Mouse (Mus musculus) kidney, postnatal 36 days (tissue): ENCODE data around the gene Ttyh3.

Experiments
- DNase-seq, 2 experiments: peaks; one replicate each; pipeline ENCODE4 v3.0.0; 2021 to 2022; ENCODE audit warnings: mixed read lengths in 2 of 2

Gene Ttyh3

DNA sequence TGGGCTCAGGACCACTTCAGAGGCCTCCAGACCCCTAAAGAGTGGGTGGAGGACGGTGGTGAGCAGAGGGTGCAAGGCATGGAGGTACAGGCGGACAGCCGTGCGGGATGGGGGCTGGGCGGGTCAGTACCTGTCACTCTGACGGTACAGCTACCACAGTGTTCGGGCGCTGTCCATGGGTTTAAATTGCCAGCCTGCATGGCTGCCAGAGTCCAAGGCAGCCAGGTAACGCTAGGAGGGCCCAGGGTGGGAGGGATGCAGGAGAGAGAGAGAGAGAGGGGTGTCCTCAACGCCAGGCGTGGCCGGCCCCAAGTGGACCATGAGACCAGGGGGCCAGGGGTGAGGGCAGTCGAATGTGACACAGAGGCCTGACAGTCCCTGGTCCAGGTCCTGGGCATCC, 23.9 kb downstream of the Ttyh3 start:
- DNase-seq, result no peak

DNA sequence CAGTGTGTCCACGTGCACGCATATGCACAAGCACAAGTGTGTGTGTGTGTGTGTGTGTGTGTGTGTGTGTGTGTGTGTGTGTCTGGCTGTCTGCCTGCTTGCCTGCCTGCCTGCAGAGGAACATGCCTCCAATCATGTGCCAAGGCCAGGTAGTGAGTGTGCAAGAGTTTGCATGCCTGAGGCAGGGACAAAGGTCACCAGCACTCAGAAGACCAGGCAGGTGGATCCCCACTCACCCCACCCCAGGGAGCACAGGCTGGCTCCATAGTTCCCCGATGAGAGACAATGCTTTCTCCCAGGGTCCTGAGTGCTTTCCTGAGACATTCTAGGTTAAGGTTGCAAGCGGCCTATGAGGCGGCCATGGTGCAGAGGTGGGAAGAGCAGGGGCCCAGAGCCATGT, 24.6 kb downstream of the Ttyh3 start:
- no peak for DNase-seq

DNA sequence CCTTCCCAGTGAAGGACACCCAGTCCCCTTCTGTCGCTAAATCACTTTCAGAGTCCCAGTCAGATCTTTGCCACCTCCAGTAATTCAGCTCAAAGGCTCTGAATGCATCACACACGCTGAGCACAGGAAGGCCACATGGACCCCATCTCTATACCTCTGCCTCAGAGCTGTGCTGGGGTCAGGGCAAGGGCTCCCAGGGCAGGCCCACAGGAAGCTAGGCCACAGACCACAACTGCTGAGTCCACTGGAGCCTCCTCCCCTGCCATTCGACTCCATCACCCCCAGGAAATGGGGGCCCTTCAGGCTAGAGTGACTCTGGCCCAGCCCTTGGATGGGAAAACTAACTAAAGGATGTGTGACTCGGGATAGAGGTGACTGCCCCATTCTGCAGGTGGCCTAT, 25.0 kb downstream of the Ttyh3 start:
- DNase-seq, result no peak

DNA sequence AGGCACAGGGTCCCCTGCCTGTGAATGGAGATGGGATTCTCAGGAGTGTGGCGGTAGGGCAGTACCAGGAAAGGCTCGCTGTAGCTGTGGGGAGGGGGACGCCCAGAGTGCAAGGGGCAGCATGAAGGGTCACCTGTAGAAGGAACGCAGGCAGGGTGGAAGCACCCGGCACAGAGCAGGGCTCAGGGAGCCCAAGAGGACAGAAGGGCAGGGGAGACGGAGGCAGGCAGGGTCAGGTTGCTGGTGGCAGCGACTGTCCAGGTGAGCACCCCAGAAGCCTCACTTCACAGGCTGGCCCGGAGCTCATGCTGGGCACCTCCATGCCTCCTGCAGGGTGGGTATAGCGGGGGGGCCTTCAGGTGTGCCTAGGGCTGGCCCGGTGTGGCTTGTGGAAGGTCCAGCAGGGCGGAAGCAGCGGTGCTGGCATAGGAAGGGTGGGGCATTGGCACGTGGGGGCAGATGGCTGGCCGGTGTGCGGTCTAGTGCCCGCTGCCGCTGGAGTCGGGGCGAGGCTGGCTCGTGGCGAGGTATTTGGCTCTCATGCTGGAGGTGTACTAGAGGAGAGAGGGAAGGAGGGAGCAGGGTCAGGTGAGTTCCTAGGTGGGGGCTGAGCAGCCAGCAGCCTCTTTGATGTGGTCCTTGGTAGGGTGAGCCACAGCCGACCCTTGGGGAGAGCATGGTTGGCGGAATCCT, 25.7 kb downstream of the Ttyh3 start:
- DNase-seq, result no peak

DNA sequence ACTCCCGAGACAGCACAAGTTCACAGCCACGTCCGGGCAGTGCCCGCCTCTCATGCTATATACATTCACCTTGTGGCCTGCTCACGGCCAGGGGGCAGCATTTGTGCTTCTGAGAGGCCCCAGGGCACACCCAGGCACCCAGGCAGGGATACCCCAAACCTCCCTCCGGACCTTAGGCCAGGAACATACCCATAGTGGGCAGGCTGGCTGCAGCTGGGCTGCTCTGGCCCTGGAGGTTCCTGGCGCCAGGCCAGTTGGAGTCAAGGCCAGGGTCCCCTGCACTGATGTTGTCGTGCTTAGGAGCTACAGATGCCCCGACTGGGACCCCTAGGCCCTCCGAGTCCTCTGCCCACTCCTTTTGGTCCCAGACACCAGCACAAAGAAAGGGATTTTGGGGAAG, 27.3 kb downstream of the Ttyh3 start:
- DNase-seq, result no peak

DNA sequence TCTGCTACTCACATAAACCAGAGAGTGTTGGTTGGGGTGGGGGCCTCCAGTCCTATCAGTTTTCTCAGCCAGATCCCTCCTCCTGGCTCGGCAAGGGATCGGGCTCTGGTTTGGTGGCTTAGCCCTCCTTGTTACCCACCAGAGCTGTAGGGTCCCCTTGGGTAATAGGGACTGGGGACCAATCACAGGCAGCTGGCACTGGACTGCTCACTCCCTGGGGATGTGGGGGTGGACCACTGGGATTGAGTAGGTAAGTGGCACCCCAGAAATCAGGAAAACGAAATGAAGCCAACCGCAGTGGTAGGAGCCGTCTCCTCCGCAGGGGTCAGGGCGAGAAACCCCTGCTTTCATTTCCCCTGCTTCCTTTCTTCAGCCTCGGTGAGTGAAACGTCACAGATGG, 27.7 kb downstream of the Ttyh3 start:
- DNase-seq, result no peak

DNA sequence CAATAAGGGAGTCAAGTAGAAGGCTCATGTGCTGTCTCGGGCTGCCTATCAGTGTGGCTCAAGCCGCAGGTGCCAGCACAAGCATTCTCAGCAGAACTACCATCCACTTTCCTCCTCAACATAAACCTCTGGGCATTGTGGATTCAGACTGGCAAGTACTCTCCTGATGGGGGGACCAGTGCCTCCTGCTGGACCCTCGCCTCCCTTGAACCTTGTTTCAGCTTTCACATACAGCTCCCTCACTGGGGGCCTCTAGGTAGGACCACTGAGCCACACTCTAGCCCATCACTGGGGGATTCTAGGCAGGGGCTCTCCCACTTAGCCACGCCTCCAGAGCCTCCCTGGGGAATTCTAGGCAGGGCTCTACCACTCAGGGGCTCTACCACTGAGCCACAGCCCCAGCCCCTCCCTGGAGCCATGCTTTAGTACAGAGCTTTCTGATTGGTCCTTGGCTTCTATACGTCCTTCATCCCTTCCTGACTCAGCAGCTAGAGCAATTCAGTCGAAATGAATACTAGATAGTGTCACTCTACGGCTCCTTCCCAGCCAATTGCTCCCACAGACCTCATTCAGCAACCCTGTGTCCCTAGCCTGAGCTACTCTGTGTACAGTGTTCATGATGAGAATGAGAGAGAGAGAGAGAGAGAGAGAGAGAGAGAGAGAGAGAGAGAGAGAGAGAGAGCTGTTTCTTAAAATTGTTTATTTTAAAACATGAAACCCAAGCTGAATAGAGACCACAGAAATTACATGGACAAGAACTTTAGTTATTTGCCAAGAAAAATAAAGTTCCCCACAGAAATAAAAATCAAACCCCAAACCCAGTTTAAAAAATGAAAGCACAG, 28.7 kb downstream of the Ttyh3 start:
- DNase-seq, result no peak

DNA sequence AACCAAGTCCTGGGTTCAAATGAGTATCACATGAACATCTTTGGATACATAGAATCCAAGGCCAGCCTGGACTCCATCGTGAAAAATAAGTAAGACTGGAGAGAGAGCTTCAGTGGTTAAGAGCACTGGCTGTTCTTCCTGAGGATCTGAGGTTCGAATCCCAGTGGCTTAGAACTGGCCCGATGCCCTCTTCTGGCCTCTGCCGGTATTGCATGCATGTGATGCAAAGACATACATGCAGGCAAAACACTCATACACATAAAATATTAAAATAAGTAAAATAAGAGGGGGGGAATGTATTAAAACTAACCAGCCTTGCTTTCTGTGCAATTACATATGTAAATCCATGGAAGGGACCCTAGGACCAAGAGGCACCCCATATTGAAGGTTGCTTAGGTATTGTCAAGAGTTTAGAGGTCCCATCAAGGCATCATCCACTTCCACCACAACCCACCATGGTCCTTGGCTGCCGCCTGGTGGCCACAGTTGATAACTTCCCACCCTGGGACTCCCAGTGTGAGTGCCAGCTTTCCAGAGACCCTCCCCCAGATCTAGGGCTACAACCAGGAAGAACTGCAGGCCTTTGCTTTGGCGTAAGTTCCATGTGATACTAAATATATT, 29.6 kb downstream of the Ttyh3 start:
- DNase-seq, result peak; percentile 61 to 88

DNA sequence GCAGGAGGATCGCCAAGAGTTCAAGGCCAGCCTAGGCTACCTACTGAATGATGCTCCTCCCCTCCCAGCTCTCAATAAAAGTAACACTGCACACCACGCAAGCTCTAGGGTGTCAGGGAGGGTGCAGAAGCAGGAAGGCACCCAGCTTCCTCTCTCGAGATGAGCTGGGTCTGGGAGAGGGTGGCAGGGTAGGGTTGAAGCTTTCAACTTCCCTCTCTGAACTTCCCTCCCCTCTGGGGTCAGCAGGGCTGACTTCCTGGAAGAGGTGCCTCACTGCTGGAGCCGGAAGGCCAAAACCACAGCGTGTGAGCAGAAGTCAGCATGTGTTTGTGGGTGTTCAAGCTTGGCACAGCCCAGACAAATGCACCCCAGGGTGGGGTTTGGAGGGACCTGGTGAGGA, 31.1 kb downstream of the Ttyh3 start:
- peak in 1 of 2 experiments; percentile 51 for DNase-seq

DNA sequence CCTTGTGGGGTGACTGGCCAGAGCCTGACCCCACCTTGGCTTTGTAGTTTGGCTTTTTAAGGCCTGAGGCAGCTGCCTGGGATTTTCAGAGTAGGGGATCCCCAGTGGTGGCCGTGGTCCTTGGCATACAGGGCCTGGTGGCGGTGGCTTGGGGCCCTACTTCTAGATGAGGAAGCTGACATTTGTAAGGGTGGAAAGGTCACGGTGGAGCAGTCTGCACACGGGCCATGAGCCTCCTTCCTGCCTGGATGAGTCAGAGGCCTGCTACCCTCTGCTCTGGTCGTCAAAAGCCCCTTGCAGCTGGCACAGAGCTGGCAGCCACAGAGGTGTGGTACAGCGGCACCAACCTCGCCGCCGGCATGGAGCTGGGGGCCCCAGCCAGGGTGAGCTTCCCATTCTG, 32.1 kb downstream of the Ttyh3 start:
- peak in 1 of 2 experiments; percentile 34 for DNase-seq

DNA sequence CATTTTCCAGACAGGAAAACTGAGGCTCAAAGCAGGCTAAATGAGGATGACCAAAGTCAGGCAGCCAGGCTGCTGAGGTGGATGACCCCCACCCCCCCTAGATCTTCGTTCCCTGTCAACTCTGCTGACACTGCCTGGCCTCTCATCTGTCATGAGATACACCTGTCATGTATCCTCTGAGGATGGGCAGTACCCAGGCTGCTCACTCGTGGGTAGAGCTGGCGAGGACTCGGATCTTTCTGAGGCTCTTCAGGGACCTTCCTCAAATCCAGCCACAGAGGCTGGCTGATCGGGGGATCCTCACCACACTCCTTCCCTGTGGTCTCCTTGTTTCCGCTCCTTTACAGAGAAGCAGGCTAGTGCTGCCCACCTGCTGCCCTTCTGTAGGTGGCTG, 32.7 kb downstream of the Ttyh3 start:
- DNase-seq, result no peak

DNA sequence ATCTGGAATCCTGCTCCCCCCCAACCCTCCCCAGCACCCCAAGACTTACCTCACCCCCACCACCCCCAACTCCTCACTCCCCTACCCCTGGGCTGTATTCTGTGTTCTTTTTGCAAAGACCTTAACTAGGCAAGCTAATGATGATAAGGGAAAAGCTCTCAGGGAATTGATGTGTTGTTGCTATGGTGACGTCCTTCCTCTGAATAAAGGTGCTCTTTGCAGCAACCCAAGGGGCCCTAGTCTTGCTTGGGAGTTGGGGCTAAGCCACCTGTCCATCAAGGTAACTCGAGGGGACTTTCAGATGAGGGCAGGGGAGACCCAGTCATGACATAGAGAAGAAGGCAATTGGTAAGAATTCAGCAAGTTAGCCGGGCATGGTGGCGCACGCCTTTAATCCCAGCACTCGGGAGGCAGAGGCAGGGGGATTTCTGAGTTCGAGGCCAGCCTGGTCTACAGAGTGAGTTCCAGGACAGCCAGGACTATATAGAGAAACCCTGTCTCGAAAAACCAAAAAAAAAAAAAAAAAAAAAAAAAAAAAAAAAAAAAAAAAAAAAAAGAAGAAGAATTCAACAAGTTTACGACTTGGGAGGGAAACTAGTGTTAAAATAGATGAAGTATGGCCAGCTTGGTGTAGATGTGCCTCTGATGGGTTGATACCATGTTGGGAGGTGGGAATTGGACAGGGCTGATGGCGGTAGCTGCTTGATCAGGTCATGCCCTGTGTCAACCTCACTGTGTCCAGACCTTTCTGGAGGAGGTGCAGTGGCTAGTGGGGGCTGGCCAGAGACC, 33.3 kb downstream of the Ttyh3 start:
- DNase-seq, result no peak

DNA sequence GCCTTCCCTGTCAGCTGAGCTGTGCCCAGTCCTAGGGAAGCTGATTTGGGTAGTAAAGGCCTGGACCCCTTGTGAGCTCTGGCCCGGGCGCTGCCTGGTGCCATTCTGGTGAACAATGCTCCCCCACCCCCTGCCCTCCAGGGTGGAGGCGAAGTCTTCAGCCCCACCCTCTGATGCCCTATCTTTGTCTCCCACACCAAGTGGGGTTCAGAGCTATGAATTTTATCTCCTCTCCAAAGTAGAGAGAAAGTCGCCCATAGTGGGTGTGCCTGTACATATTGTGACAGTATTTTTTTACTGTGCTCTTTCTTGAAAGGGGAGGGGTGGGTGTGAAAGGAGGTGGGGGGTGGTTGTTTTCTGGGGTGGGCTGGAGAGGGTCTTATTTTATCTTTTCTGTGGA, 34.0 kb downstream of the Ttyh3 start:
- DNase-seq, result no peak

DNA sequence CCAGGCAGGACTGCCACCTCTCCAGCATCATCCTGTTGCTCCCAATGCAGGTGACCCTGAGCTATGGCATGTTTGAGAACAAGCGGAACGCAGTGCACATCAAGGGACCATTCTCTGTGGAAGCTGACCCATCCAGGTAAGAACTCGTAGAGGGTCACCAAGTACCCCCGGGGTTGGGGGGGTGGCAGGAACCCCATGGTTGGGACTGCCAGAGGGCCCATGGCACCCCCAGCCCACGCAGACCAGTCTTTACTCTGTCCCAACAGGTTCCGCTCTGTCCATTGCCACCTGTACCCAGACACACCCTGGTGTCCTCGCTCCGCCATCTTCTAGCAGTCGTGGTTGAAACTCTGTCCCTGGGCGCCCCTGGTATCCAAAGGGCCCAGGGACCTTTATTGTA, 34.7 kb downstream of the Ttyh3 start:
- DNase-seq, result no peak

DNA sequence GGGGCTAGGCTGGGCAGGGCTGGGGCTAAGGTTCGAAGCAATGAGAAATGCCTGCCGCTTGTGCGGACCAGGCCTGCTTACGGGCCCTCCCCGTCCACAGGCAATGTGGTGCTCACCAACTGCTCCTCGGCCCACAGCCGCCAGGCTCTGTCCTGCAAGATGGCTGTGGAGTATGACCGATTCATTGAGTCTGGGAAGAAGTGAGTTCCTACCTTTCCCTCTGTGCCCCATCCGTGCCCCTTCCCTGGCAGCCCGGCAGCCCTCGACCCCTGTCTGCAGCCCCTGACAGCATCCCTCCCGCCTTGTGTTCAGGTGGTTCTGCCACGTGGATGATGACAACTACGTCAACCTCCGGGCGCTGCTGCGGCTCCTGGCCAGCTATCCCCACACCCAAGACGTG, 36.6 kb downstream of the Ttyh3 start:
- DNase-seq, result no peak

DNA sequence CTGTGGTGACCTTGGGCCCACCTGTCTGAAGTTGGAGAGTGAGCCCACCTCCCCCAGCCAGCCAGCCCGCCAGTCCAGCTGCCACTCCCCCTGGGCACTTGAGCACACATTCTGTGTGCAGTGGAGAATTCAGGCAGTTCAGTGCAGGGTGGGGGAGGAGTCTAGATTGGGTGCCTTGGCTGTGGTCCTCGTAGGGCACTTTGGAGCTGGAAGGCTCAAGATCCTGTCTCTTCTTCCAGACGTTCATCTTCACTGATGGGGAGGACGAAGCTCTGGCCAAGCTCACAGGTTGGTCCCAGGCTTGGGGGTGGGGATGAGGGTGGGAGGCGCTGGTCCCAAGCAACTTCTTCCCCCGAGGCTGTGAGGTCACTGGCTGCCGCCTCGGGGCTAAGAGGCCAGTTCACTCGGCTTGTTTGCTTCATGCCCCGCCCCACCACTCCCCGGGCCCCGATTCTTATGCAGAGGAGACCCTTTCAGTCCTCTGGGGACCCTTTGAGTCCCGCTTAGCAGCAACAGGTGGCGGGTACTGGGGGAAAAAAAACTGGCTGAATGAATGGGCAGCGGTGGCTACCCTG, 37.1 kb downstream of the Ttyh3 start:
- no peak for DNase-seq

DNA sequence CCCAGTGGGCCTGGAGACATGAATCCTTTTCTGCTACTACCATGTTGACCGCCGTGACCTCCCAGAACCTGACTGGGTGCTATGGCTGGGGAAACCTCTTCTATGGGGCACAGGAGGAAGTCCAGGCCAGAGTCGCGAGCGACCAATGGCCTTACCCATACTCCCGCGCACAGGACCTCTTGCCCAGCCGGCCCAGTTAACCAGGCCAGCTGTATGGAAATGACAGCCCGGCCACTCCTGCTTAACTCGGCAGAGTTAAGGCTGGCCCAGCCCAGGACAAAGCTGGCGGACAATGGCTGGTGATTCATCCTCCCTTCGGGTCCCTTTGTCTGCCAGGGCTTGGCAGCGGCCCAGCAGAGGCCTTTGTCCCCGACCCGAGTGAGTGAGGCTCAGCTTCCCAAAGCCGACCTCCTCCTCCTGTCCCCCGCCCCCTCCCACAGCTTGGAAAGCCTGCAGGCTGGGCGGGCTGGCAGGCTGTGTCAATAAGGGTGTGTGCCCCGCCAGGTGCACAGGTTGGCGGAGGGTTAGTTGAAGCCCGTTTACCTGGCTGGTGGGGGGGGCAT, 37.7 kb downstream of the Ttyh3 start:
- DNase-seq, result peak; percentile 77 to 80

DNA sequence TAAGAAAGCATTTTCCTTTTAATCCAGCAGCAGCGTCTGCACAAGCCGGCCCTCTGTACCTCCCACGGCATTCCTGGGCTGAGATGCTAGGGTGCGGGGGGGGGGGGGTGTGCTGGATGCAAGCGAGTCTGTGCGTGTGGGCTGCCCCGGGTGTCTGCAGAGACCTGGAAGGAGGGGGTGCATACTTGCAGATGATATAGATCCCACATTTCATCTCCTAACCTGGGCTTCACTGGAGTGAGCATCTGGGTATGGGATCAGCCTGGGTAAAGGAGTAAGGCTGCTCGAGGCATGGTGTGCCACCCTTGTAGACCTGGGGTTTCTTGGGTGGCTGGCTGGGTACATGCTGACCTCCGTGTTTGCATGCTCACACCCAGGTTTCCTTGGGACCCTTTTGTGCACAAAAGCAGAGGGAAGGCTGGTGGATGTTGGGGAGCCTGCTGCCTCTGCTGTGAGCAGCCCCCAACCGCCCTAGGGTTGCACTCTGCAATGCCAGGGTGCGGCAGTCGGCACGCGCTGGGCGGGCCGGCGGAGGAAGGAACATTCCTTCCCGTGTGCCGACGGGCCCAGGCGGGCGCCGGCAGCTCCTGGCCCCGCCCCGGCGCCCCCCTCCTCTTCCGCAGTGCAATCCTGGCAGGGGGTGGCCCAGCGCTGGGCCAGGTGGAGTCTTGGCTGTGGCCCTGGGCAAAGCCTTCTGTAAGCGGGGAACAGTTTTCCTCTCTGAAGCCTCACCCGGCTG, 38.4 kb downstream of the Ttyh3 start:
- DNase-seq, result peak; percentile 57 to 76

DNA sequence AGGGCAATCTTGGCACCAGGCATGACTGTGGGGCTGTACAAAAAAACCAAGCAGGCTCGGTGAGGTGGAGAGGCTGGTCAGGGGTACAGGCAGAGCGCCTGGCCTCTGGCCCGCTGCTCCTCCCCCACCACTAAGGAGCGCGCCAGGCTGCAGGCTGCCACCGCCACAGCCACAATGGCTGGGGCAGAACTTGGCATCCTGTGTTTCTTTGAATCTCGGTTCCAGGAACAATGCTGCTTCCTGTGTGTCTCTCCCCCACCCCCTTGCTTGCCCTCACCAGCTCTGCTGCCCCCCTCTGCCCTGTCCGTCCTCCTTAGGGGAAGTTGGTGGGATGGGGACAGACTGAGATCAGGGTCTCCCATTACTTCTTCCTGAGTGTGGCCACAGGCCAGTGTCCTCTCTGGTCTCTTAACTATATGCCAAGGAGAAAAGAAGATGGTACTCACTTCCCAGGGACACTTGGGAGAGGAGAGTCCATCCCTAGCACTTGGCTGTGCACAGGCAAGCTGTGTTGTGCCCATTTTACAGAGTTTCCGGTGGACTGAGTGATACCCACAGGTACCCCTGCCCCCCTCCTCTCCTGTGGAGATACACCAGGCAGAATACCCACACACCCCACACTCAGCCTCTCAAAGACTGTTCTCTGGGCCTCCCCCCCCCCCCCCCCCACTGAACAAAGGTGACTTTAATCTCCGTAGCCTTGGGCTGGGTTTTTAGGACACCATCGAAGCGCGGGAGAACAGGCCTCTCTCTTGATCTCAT, 39.1 kb downstream of the Ttyh3 start:
- DNase-seq, result peak; percentile 54 to 66

DNA sequence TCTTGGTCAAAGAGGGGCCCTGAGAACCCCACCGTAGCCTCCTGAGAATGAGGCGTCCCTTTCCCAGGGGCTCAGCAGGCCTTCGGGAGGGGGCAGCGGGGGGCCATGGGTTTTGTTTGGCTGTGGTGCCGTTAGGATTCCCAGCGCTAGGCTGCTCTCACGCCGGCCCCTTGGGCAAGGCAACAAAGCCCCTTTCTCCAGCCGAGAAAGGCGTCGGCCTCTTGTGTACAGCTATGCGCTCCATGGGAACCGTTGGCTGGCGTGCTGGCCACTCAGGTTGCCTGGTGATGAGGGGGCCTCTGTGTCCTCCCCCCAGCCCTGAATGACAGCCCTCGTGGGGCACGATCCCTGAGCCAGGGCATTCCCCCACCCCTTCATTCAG, 40.2 kb downstream of the Ttyh3 start:
- no peak for DNase-seq
